Mouse (Mus musculus) spleen, postnatal 10 days (tissue): ENCODE measurements around the gene Mast4.

Experiments
- DNase-seq, 2 experiments: peaks; one replicate each; pipeline ENCODE4 v3.0.0; 2021 to 2022; ENCODE audit warnings: low spot score in 2 of 2

The Mast4 gene

DNA sequence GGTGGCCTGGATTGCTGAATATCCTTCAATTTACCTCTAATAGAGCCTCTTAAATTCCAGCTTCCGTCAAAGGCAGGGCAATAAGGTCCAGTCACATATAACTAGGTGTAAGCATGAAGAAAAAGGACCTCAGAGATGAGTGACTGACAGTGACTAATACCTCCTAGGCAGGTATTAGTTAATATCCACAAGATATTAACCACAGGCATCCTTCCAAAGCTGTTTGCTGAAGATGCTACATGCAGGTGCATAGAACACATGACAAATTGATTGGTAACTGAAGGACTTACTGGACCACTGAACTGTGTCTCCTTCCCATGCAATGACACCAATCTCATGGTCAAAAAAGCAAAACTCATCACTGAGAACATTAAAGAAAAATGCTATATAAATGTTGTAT is 402.3 kb downstream of the Mast4 start:
- no peak for DNase-seq

- DNase-seq, result no peak
These were observed 408.3 kb downstream of the Mast4 start for GRCm38 (mm10) chr13:102925844-102926598.

GRCm38 (mm10) chr13:102919741-102920140 is 414.6 kb downstream of the Mast4 start:
- DNase-seq, result no peak

- no peak for DNase-seq
These were observed 415.7 kb downstream of the Mast4 start for GRCm38 (mm10) chr13:102918616-102919015.

DNA sequence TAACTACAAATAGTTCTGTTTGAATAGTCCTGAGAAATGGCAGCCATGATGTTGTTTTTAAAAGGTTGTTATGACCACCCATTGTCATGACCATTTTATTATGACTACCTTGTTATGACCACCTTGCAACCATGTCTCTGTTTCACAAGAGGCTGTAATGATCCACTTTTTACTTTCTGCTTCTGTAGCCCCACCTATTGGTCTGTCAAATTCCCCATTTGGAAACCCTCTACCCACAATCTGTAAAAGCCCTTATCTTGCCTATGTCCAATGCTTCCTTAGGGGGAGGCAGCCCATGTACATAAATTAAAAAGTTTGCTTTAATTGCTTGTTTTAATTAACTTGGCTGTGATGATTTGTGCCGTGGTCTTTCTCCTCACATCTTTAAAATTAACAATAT is 419.0 kb downstream of the Mast4 start:
- DNase-seq, result no peak

GRCm38 (mm10) chr13:102914800-102915199 is 419.5 kb downstream of the Mast4 start:
- no peak for DNase-seq

- no peak for DNase-seq
These were observed 420.4 kb downstream of the Mast4 start for GRCm38 (mm10) chr13:102913919-102914318.

- DNase-seq, result no peak
These were observed 421.4 kb downstream of the Mast4 start for GRCm38 (mm10) chr13:102912867-102913266.

GRCm38 (mm10) chr13:102909654-102910418 is 424.5 kb downstream of the Mast4 start:
- no peak for DNase-seq

DNA sequence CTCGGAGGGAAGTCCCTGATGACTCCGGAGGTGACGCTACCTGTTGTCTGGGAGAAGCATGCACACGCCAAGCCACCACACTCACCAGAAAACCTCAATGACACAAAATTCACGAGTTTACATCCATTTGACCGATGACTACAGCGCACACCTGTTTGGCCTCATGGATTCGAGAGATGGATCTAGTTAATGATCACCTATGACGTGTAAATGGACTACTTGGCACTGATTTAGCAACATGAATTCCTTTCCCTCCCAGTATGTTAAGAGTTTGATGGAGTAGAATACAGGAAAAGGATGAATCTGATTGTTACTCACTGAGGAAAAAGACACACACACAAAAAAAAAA is 427.7 kb downstream of the Mast4 start:
- no peak for DNase-seq

- peak; percentile 50 to 71 for DNase-seq
These were observed 428.2 kb downstream of the Mast4 start for GRCm38 (mm10) chr13:102906004-102906660.

DNA sequence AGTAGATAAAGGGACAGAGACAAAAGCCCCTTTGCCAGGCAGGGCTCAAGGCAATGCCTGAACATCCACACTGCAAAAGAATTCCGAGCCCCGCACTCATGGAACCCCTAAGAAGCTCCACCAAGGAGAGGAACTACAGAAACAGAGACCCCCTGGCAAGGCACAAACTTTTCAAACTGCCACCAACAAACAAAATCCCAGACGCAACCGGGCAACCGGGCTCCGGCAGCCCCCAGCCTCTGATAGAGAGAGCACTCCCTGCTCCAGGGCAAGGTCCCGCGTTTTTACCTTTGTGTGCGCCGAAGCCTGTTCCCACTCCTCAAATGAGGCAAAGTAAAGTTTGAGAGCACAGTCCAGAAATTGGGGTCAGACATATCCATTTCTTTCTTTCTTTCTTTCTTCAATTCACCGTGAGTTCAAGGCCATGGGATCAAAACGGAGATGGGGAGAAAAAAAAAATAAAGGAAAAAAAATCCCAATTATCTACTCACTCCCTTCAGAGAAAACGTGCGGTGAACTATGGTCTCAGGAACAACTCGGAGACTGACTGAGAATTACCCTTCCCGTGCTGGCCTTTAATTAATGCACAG is 428.8 kb downstream of the Mast4 start:
- no peak for DNase-seq

- no peak for DNase-seq
These were observed 430.6 kb downstream of the Mast4 start for GRCm38 (mm10) chr13:102903689-102904088.

GRCm38 (mm10) chr13:102902123-102902522 is 432.2 kb downstream of the Mast4 start:
- DNase-seq, result no peak

DNA sequence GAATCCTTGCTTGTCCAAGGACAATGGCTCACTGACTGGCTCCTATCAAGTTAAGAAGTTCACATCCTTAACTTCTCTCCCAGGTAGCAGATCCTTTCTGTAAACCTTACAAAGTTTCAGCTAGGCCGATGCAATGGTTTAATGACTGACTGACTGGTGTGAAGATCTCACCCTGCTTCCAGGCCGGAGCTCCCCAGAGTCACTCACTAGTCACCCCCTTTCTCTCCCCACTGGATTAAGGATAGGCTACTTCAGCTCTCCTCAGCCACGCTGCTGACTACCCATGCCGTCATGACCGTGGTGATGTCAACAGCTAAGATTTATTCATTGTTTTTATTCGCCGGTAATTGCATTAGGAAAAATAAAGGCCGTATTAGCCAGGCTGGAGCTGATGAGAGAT is 433.8 kb downstream of the Mast4 start:
- no peak for DNase-seq

DNA sequence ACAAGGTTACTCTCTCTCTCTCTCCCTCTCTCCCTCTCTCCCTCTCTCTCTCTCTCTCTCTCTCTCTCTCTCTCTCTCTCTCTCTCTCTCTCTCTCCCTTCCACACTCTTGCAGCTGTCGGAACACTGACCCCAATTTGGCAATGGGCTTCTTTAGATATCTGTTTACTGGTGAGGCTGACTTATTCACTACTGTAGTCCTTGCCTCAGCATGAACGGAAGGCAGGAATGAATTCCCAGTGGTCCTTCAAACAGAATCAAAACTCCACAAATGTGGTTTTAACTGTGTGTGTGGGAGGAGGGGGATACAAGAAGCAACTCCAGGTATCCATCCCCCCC is 434.2 kb downstream of the Mast4 start:
- no peak for DNase-seq

DNA sequence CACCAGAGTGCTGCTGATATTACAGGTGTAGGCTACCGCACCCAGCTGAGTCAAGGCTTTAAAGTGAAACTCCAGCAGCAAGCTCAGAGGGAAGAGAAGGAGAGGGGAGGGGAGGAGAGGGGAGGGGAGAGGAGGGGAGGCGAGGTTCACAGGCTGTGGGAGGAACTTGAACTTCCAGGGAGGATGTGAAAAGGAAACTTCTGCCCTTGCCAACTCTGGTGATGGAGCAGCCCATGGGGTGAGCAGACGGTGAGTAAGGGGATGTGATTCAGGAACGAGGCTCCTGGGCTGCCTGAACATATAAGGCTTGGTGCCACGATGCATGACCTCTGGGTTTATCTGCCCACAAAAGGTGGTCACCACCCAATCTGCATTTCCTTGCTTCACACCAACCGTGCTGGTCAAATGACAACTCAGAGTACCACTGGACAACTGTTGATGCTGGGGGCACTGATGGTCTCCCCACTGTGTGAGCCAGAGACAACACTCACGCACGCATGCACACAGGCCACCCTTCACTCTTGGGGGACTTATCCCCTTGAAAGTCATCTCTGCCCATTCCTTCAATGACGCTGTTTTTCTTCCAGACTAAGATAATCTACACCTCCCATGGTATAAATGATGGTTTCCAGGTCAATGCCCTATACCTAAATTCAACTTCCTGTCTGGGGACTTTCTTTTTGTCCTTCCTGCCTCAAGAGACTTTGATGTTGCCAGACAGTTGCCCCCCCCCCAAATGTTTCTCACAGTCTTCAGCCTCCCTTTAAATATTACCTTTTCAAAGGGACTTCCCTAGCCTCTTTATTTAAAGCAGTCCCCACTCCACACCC is 434.8 kb downstream of the Mast4 start:
- DNase-seq, result no peak

- peak in 1 of 2 experiments; percentile 55 for DNase-seq
These were observed 435.7 kb downstream of the Mast4 start for GRCm38 (mm10) chr13:102898374-102899131.

DNA sequence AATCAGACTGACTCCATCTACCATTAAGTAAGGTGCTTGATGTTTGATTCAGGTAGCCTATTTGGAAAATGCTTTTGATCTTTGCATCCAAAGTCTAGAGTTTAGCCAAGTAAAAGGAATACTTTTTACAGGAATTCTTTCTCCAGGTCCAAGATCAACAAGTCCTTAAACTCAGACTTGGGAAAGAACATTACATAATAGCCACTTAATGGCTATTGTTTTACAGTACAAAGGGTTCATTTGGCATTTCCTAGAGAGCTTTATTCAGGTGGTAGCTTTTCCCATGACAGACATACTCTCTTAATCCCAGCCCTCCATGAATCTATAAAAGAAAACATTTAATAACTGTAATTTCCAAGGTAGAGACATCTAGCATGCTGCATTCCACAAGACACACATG is 438.0 kb downstream of the Mast4 start:
- no peak for DNase-seq

GRCm38 (mm10) chr13:102895894-102896293 is 438.4 kb downstream of the Mast4 start:
- DNase-seq, result no peak
